Mouse (Mus musculus) midbrain, postnatal 0 days (tissue): Measurements from ENCODE around the gene Tmem50b. TPM values are rescaled to one million over a fixed set of nuclear protein-coding genes. Genes with fewer than 3 reads are reported as not detected.
"Not testable (repeated sequence)": the region's sequence is repeated elsewhere in the genome, so short reads cannot be mapped to it uniquely, and the experiment has no call there.

ENCODE experiments used
- ATAC-seq: fragments of 200-750 bp; cut with Nextera tagmentation; 2 replicates; pipeline ENCODE4 v1.8.0; 2017; ENCODE audit warnings: moderate number of reproducible peaks, mild to moderate bottlenecking, moderate TSS enrichment, moderate library complexity; ENCODE audit not compliant: low FRiP score
- DNase-seq: peaks from one replicate; pipeline ENCODE4 v3.0.0-alpha.2; 2015; ENCODE audit warnings: low spot score
- H3K27ac ChIP-seq: fragments of 300-500 bp; sonication (generic); 2 replicates; pipeline ENCODE4 v1.5.1; 2014; ENCODE audit warnings: low read depth, mild to moderate bottlenecking, low read length, mixed read lengths
- H3K27me3 ChIP-seq: fragments of 300-500 bp; sonication (generic); 2 replicates; pipeline ENCODE4 v1.6.1; 2014; ENCODE audit warnings: low read length, control low read depth, mixed read lengths; ENCODE audit not compliant: insufficient read depth
- H3K36me3 ChIP-seq: fragments of 300-500 bp; sonication (generic); 2 replicates; pipeline ENCODE4 v1.6.1; 2014; ENCODE audit warnings: low read length, control low read depth, mixed read lengths; ENCODE audit not compliant: insufficient read depth
- H3K4me1 ChIP-seq: fragments of 300-500 bp; sonication (generic); 2 replicates; pipeline ENCODE4 v1.6.1; 2014; ENCODE audit warnings: mild to moderate bottlenecking, control low read depth, antibody characterized with exemption, low read length, mixed read lengths; ENCODE audit not compliant: insufficient read depth
- H3K4me2 ChIP-seq: fragments of 300-500 bp; sonication (generic); 2 replicates; pipeline ENCODE4 v1.6.1; 2014; ENCODE audit warnings: low read depth, mild to moderate bottlenecking, low read length, mixed read lengths; ENCODE audit not compliant: poor library complexity, severe bottlenecking
- H3K4me3 ChIP-seq: fragments of 300-500 bp; sonication (generic); 2 replicates; pipeline ENCODE4 v1.5.1; 2014; ENCODE audit warnings: low read depth, mild to moderate bottlenecking, low read length, moderate library complexity
- H3K9ac ChIP-seq: fragments of 300-500 bp; sonication (generic); replicated peaks from 2 replicates; pipeline ENCODE4 v1.6.1; 2014; ENCODE audit warnings: mild to moderate bottlenecking, low read length, moderate library complexity, mixed read lengths; ENCODE audit not compliant: poor library complexity, severe bottlenecking
- H3K9me3 ChIP-seq: fragments of 300-500 bp; sonication (generic); 2 replicates; pipeline ENCODE4 v1.6.1; 2016; ENCODE audit warnings: low read length, control low read depth
- CTCF ChIP-seq: IDR thresholded peaks from 2 replicates; pipeline ENCODE4 v1.5.1; 2016; ENCODE audit warnings: antibody characterized with exemption, mild to moderate bottlenecking
- WGBS: fragments of 180-500 bp; shearing (Covaris S2); extraction: QIAGEN DNeasy Blood & Tissue Kit; methylation state at CpG from one replicate; pipeline ENCODE4 v1.1.7; 2014; 5-methylcytosine and 5-hydroxymethylcytosine counted together
- polyA plus RNA-seq: library from polyadenylated mRNA; unstranded; fragments of >200 nt; fragmentation: Nextera tagmentation; extraction: Ambion mirVana; gene quantifications from 2 replicates; pipeline ENCODE4 v1.2.1, GENCODE M21; 2015
- total RNA-seq: library from RNA; depleted of rRNA; stranded (reverse); fragments of >200 nt; gene quantifications from 2 replicates; pipeline ENCODE4 v1.2.3, GENCODE M21; 2014

Tmem50b gene
- total and polyA plus RNA-seq, 2 experiments from 2014 or later, result 78.2 to 103 TPM

- no peak for DNase-seq
- no peaks in the 10 kb centered on the region for H3K9me3 ChIP-seq
- H3K27ac ChIP-seq, result no peak overlapping the region
- ATAC-seq, result no peak
- no peak for TF ChIP-seq CTCF
- no peaks in the 10 kb centered on the region for H3K27me3 ChIP-seq
- no peaks in the 10 kb centered on the region for H3K36me3 ChIP-seq
- H3K4me1 ChIP-seq, result no peaks in the 10 kb centered on the region
- WGBS, result 77% methylated on average over 23 of the region's 23 CpGs
- H3K4me2 ChIP-seq, result no peak overlapping the region
- no peak overlapping the region for H3K9ac ChIP-seq
- no peak overlapping the region for H3K4me3 ChIP-seq
Measured at GRCm38 (mm10) chr16:91533097-91534001, 64.3 kb downstream of the Tmem50b start.

GRCm38 (mm10) chr16:91532429-91532828 lies 65.2 kb downstream of the Tmem50b start:
- DNase-seq, result no peak
- Histone ChIP-seq H3K27me3 (no peaks in the 10 kb centered on the region), H3K27ac (no peak overlapping the region), H3K4me1 (no peaks in the 10 kb centered on the region), H3K4me2 (no peak overlapping the region), H3K9me3 (no peaks in the 10 kb centered on the region), H3K36me3 (no peaks in the 10 kb centered on the region), H3K9ac (no peak overlapping the region), H3K4me3 (no peak overlapping the region)
- 54% methylated on average over 2 of the region's 2 CpGs for WGBS
- no peak for TF ChIP-seq CTCF
- no peak for ATAC-seq

- H3K36me3 ChIP-seq, result no peaks in the 10 kb centered on the region
- no peaks in the 10 kb centered on the region for H3K4me1 ChIP-seq
- no peak for TF ChIP-seq CTCF
- no peak for ATAC-seq
- 65% methylated on average over 6 of the region's 6 CpGs for WGBS
- no peaks in the 10 kb centered on the region for H3K9me3 ChIP-seq
- H3K9ac ChIP-seq, result no peak overlapping the region
- no peak overlapping the region for H3K27ac ChIP-seq
- H3K27me3 ChIP-seq, result no peaks in the 10 kb centered on the region
- no peak overlapping the region for H3K4me3 ChIP-seq
- no peak overlapping the region for H3K4me2 ChIP-seq
- no peak for DNase-seq
Measured at GRCm38 (mm10) chr16:91531856-91532255, 65.7 kb downstream of the Tmem50b start.

- H3K9ac ChIP-seq, H3K9me3 ChIP-seq, H3K4me2 ChIP-seq, DNase-seq, H3K36me3 ChIP-seq, H3K4me3 ChIP-seq, H3K4me1 ChIP-seq, H3K27me3 ChIP-seq, H3K27ac ChIP-seq, ATAC-seq: not testable (repeated sequence)
- WGBS, result 80% methylated on average over 4 of the region's 4 CpGs
Measured at GRCm38 (mm10) chr16:91530830-91531229, 66.8 kb downstream of the Tmem50b start.

- H3K4me3 ChIP-seq, result no peak overlapping the region
- no peaks in the 10 kb centered on the region for H3K27me3 ChIP-seq
- no peak overlapping the region for H3K9ac ChIP-seq
- no peak for DNase-seq
- no peak overlapping the region for H3K4me2 ChIP-seq
- no peak for ATAC-seq
- 82% methylated on average over 9 of the region's 9 CpGs for WGBS
- no peak for TF ChIP-seq CTCF
- no peaks in the 10 kb centered on the region for H3K36me3 ChIP-seq
- H3K9me3 ChIP-seq, result no peaks in the 10 kb centered on the region
- H3K27ac ChIP-seq, result no peak overlapping the region
- no peaks in the 10 kb centered on the region for H3K4me1 ChIP-seq
Measured at GRCm38 (mm10) chr16:91528578-91528977, 69.0 kb downstream of the Tmem50b start.

- no peak overlapping the region for H3K27ac ChIP-seq
- H3K4me1 ChIP-seq, result no peaks in the 10 kb centered on the region
- ATAC-seq (no peak), DNase-seq (no peak)
- no peaks in the 10 kb centered on the region for H3K36me3 ChIP-seq
- TF ChIP-seq CTCF, result no peak
- H3K4me2 ChIP-seq, result no peak overlapping the region
- H3K27me3 ChIP-seq, result no peaks in the 10 kb centered on the region
- 62% methylated on average over 5 of the region's 5 CpGs for WGBS
- no peaks in the 10 kb centered on the region for H3K9me3 ChIP-seq
- no peak overlapping the region for H3K9ac ChIP-seq
- no peak overlapping the region for H3K4me3 ChIP-seq
Measured at GRCm38 (mm10) chr16:91527500-91527899, 70.1 kb downstream of the Tmem50b start.
